Mouse (Mus musculus): ENCODE measurements around the gene Inf2. TPM values are rescaled to one million over a fixed set of nuclear protein-coding genes. Genes with fewer than 3 reads are reported as not detected.
A peak's percentile ranks its signal among the peaks of the same experiment; 100 is the strongest.

The Inf2 gene
- polyA plus RNA-seq, 1 experiment = 33.6 TPM

DNA sequence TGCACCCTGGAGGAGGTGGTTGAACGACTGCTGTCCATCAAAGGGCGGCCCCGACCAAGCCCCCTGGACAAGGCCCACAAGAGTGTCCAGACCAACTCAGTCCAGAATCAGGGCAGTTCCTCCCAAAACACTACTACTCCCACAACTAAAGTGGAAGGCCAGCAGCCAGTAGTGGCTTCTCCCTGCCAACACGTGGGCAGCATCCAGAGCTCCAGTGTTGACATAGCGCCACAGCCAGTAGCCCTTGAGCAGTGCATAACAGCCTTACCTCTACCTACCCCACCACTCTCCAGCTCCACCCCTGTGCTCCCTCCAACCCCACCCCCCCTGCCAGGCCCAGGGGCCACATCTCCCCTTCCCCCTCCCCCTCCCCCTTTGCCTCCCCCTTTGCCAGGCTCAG lies 15.4 kb downstream of the Inf2 start:
- TF ChIP-seq CTCF (IDR thresholded peaks at IDR 0.05; ENCODE audit: insufficient read depth, low read length) (no peak), POLR2A (IDR thresholded peaks at IDR 0.05; ENCODE audit: borderline replicate concordance, extremely low read depth, low read depth, low read length) (no peak)
- H3K4me3 ChIP-seq (replicated peaks; ENCODE audit: extremely low read depth, low read depth, low read length) = no peak overlapping the region
- 75% methylated on average over 5 of the region's 5 CpGs for WGBS
- H3K4me1 ChIP-seq (ENCODE audit: control insufficient read depth, insufficient read depth, low read length) = no peaks in the 10 kb centered on the region
- peak; percentile 67 for DNase-seq

DNA sequence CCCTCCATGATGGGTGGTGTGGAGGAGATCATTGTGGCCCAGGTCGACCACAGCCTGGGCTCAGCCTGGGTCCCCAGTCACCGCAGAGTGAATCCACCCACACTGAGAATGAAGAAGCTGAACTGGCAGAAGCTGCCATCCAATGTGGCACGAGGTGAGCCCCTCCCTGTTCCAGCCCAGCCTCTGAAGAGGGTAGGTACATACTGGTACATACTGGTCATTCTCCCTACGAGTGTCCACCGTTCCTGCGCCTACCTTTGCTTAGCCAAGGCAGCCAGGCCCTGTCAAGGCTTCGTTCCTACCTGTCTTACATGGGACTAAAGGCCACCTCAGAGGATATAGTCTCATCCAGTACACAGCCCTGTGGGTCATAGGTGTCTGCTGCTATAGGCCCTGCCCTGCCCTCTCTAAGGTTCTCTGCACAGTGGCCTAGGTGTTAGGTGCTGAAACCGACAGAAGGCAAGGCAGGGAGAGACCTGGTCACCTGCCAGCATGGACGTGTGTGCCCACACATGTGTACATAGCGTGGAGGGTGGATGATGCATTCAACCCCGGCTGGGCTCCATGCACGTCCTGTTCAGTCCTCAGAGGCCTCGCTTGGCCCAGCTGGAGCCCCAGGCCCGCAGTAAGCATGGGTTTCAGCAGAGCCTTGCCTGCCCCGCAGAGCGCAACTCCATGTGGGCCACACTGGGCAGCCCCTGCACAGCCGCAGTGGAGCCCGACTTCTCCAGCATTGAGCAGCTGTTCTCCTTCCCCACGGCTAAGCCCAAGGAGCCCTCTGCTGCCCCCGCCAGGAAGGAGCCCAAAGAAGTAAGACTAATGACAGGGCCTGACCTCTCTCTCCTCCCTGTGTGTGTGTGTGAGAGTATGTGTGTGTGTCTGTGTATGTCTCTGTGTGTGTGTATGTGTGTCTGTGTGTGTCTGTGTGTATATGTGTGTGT lies 16.4 kb downstream of the Inf2 start:
- Histone ChIP-seq H3K4me1 (ENCODE audit: control insufficient read depth, insufficient read depth, low read length) (no peaks in the 10 kb centered on the region), H3K4me3 (replicated peaks; ENCODE audit: extremely low read depth, low read depth, low read length) (no peak overlapping the region)
- DNase-seq = no peak
- WGBS = 64% methylated on average over 20 of the region's 20 CpGs
- TF ChIP-seq CTCF (IDR thresholded peaks at IDR 0.05; ENCODE audit: insufficient read depth, low read length) = peak; percentile 26; the same call in 1 of the 2 replicates
- no peak for TF ChIP-seq POLR2A (IDR thresholded peaks at IDR 0.05; ENCODE audit: borderline replicate concordance, extremely low read depth, low read depth, low read length)

DNA sequence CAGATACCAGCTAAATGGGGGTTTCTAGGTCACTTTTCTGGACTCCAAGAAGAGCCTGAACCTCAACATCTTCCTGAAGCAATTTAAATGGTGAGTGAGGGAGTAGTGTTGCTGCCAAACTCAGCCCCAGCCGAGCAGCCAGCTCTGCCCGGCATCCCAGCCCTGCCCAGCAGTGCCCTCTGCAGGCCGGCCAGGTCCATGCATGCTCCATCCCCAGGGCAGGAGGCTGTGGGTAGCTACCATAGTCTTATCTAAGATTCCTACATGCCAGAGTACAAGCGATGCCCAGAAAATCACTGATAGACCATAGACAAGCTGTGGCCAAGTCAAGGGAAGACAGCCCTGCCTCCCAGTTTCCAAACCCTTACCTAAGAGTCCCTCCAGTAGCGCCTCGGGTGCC lies 17.2 kb downstream of the Inf2 start:
- H3K4me1 ChIP-seq (ENCODE audit: control insufficient read depth, insufficient read depth, low read length) = no peaks in the 10 kb centered on the region
- H3K4me3 ChIP-seq (replicated peaks; ENCODE audit: extremely low read depth, low read depth, low read length) = no peak overlapping the region
- peak; percentile 76 for DNase-seq
- no peak for TF ChIP-seq POLR2A (IDR thresholded peaks at IDR 0.05; ENCODE audit: borderline replicate concordance, extremely low read depth, low read depth, low read length)
- peak; percentile 88 for TF ChIP-seq CTCF (IDR thresholded peaks at IDR 0.05; ENCODE audit: insufficient read depth, low read length)
- WGBS = 47% methylated on average over 6 of the region's 6 CpGs

DNA sequence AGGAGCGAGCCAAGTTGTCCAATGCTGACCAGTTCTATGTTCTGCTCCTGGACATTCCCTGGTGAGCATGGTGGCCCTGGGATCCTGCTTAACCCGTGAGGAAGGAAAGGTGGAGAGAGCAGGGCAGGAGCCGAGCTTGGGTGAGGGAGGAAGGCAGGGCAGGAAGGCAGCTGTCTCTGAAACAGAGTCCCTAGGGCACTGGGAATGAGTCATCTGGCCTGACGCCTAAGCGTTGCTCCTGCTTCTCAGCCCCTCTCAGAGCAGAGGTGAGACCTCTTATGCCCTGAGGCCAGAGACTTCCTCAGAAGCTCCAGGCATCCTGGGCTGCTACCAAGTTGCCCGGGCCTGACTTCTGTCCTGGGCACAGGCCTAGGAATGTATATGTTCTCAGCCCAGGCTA lies 18.4 kb downstream of the Inf2 start:
- WGBS = 80% methylated on average over 6 of the region's 6 CpGs
- TF ChIP-seq POLR2A (IDR thresholded peaks at IDR 0.05; ENCODE audit: borderline replicate concordance, extremely low read depth, low read depth, low read length) (no peak), CTCF (IDR thresholded peaks at IDR 0.05; ENCODE audit: insufficient read depth, low read length) (no peak)
- DNase-seq = no peak
- Histone ChIP-seq H3K4me1 (ENCODE audit: control insufficient read depth, insufficient read depth, low read length) (no peaks in the 10 kb centered on the region), H3K4me3 (replicated peaks; ENCODE audit: extremely low read depth, low read depth, low read length) (no peak overlapping the region)

DNA sequence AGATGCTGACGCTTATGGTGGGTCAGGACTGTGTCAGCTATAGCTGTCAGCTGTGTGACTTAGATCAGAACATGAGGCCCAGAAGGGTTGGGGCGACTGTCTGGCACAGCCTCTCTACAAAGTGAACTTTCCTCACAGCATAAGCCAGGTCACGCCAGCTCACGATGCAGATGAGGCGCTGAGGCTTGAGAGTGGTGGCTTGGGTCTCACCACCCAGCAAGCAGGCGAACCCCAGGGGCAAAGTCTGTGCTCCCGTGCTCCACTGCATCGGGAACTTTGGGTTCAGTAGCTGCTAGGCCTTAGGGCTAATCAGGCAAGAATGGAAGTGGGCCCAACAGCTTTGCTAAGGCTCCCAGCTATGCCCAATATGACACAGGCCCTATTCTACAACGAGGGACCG lies 20.4 kb downstream of the Inf2 start:
- WGBS = 90% methylated on average over 10 of the region's 10 CpGs

DNA sequence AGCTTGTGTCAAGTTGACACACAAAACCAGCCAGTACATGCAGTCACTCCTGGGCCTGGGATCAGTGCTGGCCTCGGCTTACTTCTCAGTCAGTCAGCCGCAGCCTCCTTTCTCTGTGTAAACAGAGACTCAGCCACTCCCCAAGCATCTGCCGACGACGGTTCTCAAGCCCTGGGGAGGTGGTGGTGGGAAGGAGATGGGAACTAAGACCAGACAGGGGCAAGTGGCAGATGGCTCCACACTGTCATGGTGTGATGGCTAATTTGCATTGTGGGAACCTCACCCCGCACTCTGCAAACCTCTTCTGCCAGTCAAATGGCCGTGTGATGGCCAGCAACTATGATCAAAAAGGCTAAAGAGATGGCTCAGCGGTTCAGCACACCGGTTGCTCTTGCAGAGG lies 28.1 kb downstream of the Inf2 start:
- Histone ChIP-seq H3K4me1 (ENCODE audit: control insufficient read depth, insufficient read depth, low read length) (peaks cover 12% of the 10 kb centered on the region; the same call in 1 of the 2 replicates), H3K4me3 (replicated peaks; ENCODE audit: extremely low read depth, low read depth, low read length) (no peak overlapping the region)
- TF ChIP-seq CTCF (IDR thresholded peaks at IDR 0.05; ENCODE audit: insufficient read depth, low read length) (no peak), POLR2A (IDR thresholded peaks at IDR 0.05; ENCODE audit: borderline replicate concordance, extremely low read depth, low read depth, low read length) (no peak)
- WGBS = 48% methylated on average over 9 of the region's 9 CpGs
- DNase-seq = no peak

More for the DNA sequence above, 20.4 kb downstream of the Inf2 start:
- TF ChIP-seq POLR2A (IDR thresholded peaks at IDR 0.05; ENCODE audit: borderline replicate concordance, extremely low read depth, low read depth, low read length) (no peak), CTCF (IDR thresholded peaks at IDR 0.05; ENCODE audit: insufficient read depth, low read length) (no peak)
- no peaks in the 10 kb centered on the region for H3K4me1 ChIP-seq (ENCODE audit: control insufficient read depth, insufficient read depth, low read length)
- no peak for DNase-seq
- H3K4me3 ChIP-seq (replicated peaks; ENCODE audit: extremely low read depth, low read depth, low read length) = no peak overlapping the region

DNA sequence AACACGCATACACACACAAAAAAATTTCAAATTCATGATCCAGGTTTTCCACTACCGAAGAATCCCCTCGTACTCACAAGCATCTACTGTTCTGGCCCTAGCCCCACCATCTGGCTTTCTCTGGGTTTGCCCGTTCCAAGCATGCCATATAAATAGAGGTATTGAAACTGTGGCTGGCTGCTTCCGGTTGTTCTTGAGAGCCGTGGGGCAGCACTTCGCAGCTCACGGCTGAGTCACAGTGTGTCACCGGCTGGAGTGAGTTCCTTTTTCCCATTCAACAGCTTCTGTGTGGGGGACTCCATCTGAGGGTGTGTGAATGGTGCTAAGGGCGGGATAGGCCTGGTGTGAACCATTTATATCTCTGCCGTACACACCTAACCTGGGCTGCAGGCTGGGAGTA lies 28.6 kb downstream of the Inf2 start:
- Histone ChIP-seq H3K4me3 (replicated peaks; ENCODE audit: extremely low read depth, low read depth, low read length) (no peak overlapping the region), H3K4me1 (ENCODE audit: control insufficient read depth, insufficient read depth, low read length) (peaks cover 12% of the 10 kb centered on the region; the same call in 1 of the 2 replicates)
- no peak for DNase-seq
- TF ChIP-seq POLR2A (IDR thresholded peaks at IDR 0.05; ENCODE audit: borderline replicate concordance, extremely low read depth, low read depth, low read length) (no peak), CTCF (IDR thresholded peaks at IDR 0.05; ENCODE audit: insufficient read depth, low read length) (no peak)
- 59% methylated on average over 11 of the region's 11 CpGs for WGBS

DNA sequence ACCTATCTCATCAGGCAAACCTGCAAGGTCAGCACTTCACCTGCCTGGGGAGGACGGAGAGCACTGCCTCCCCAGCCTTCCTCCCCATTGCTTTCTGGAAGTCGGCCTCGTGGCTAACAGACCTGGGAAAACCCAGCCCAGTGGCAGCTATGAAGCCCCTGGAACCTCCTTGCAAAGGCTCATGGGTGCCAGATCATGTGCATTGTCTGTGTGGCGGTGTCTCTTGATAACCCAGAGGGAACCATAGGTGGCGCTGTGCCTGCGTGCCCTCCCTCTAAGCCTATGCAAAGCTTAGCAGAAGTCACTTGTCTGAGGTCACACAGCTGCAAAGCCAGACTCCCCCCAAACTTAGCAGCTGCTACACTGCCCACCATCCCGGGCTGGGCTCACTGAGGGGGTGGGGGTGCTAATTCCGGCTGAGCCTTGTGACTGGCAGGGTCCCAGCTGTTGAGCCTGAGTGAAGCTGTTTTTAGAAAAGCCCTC lies 29.4 kb downstream of the Inf2 start:
- 14% methylated on average over 8 of the region's 8 CpGs for WGBS
- no peak overlapping the region for H3K4me3 ChIP-seq (replicated peaks; ENCODE audit: extremely low read depth, low read depth, low read length)
- TF ChIP-seq POLR2A (IDR thresholded peaks at IDR 0.05; ENCODE audit: borderline replicate concordance, extremely low read depth, low read depth, low read length) (no peak), CTCF (IDR thresholded peaks at IDR 0.05; ENCODE audit: insufficient read depth, low read length) (peak; percentile 84)
- peak; percentile 54 for DNase-seq
- peaks cover 12% of the 10 kb centered on the region; the same call in 1 of the 2 replicates for H3K4me1 ChIP-seq (ENCODE audit: control insufficient read depth, insufficient read depth, low read length)

DNA sequence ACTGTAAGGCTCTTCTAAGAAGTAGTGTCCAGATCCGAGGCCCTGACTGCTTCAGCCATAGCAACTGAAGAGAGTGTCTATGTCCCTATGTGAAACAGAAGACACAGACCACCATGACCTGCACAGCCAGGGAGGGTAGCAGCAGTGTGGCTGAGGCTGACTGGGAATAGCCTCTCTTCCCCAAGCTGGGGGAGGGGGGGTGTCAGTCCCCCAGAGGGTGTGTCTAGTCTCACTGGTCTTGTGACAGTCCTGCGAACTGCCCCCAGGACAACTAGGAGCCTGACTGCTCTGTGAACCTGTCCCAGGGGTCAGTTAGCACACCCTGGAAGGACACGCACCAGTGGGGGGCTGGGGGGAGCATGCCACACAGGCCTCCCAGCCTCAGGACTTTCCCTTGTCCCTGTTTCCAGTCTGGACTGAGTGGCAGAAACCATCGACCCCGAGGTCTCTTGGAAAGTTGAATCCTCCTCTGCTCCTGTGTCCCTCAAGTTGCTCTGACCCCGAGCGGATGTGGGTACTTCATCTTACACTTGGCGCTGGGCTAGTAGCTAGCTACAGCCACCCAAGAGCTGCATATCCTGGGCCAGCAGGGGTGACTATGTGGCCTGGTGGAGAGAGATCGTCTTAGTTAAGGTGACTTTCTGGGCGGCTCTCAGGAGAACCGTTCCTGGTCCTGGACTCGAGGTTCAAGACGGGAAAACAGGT lies 30.5 kb downstream of the Inf2 start:
- Histone ChIP-seq H3K4me3 (replicated peaks; ENCODE audit: extremely low read depth, low read depth, low read length) (peak overlapping the region; percentile 77), H3K4me1 (ENCODE audit: control insufficient read depth, insufficient read depth, low read length) (peaks cover 12% of the 10 kb centered on the region; the same call in 1 of the 2 replicates)
- 30% methylated on average over 13 of the region's 13 CpGs for WGBS
- TF ChIP-seq POLR2A (IDR thresholded peaks at IDR 0.05; ENCODE audit: borderline replicate concordance, extremely low read depth, low read depth, low read length) (no peak), CTCF (IDR thresholded peaks at IDR 0.05; ENCODE audit: insufficient read depth, low read length) (no peak)
- no peak for DNase-seq

Data from lung, adult 2 months (tissue).